Mouse (Mus musculus): ENCODE measurements around the gene Fam163b.
A peak's percentile ranks its signal among the peaks of the same experiment; 100 is the strongest.

Fam163b gene

GRCm38 (mm10) chr2:27135935-27136334 is 6.4 kb downstream of the Fam163b start:
- no peak for DNase-seq (ENCODE audit: low read depth, low spot score)

GRCm38 (mm10) chr2:27128990-27129389 is 13.3 kb downstream of the Fam163b start:
- DNase-seq (ENCODE audit: low read depth, low spot score) = no peak

- peak; percentile 9 for DNase-seq (ENCODE audit: low read depth, low spot score)
Measured at GRCm38 (mm10) chr2:27126496-27126895, 15.8 kb downstream of the Fam163b start.

DNA sequence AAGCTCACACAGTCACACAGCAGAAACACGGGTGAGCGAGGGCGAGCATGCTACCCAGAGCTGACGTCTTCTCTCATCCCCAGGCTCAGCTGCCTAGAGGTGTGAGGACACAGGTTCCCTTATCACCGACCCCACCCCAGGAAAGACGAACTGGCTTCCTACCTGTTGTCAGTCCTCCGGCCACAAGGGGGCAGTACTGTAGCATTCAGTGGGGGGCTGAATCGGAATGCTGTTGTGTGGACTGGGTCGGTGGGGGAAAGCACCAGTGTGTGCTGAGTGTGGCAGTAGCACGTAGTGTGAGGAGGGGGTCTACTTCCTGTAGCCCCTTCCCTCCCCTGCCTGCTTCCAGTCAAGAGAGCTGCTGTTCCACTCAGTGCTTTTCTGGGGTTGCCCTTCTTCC is 16.3 kb downstream of the Fam163b start:
- DNase-seq (ENCODE audit: low read depth, low spot score) = peak; percentile 75

GRCm38 (mm10) chr2:27123121-27123520 is 19.2 kb downstream of the Fam163b start:
- DNase-seq (ENCODE audit: low read depth, low spot score) = no peak

- DNase-seq (ENCODE audit: low read depth, low spot score) = no peak
Measured at GRCm38 (mm10) chr2:27122578-27122977, 19.7 kb downstream of the Fam163b start.

GRCm38 (mm10) chr2:27121626-27122355 is 20.5 kb downstream of the Fam163b start:
- DNase-seq (ENCODE audit: low read depth, low spot score) = no peak

DNA sequence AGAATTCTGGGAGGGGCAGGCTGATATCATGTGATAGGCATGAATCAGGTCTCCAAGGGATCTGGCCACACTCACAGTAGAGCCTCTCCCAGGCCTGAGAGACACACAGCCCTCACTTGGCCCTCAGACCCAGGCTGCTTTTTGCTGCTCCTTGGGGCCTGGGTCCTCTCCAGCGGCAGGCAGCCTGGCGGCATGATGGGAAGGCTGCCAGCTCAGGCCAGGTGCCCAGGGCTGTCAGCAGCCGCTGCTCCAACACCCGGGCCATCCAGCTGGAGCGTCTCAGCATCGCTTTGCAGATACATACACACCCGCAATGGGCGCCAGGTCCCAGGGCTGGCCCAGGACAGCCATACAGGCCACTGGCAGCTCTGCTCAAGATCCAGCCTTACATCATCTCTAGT is 22.1 kb downstream of the Fam163b start:
- DNase-seq (ENCODE audit: low read depth, low spot score) = no peak

DNA sequence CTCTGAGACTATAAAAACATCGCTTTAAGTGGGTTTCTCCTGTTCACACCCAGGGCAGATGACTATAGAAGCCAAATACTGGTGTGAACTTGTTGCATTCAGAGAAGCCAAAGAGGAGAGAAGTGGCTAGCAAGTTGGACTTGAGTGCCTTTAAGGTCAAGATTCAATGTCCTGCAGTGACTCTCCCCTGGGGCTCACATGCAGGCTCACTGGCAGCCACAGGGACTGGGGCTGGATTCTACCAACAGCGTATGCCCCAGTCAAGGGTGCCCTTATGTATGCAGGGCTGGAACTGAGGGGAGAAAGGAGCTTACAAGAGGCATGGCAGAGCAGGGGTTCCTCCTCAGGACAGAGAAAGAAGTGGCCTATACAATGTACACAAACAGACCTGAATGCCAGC is 22.5 kb downstream of the Fam163b start:
- DNase-seq (ENCODE audit: low read depth, low spot score) = no peak

GRCm38 (mm10) chr2:27118452-27118851 is 23.8 kb downstream of the Fam163b start:
- DNase-seq (ENCODE audit: low read depth, low spot score) = no peak

DNA sequence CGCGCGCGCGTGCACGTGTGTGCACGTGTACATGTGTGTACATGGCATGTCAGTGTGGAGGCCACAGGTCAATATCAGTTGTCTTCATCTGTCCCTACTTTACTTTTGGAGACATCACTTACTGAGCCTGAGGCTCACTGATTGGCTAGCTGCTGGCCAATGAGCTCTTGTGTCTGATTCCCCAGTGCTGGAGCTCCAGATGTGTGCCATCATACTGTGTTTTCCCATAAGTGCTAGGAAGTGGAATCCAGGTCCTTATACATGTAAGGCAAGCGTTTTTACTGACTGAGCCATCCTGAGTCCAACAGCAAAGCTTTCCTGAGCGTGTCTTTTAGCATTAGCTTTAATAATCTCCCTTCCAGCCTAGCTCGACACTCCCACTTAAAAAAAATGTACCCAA is 28.1 kb downstream of the Fam163b start:
- no peak for DNase-seq (ENCODE audit: low read depth, low spot score)

GRCm38 (mm10) chr2:27112585-27112984 is 29.7 kb downstream of the Fam163b start:
- DNase-seq (ENCODE audit: low read depth, low spot score) = no peak

DNA sequence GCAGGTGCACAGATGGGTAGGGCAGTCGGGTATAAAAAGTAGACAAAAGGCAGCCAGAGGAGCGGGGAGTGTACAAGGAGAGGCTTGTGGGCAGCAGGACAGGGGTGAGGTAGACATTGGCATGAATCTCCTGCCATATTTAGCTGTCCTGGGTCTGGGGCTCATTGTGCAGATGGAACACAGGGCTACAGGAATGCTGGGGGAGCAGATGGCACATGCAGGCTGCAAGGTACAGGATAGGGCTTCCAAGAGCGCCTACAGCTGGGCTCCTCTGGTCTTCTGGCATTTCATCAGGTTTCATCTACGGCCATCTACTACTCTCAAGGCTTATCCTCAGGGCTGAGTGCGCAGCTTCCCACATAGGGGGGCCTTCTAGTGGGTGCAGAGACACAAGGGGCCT is 33.2 kb downstream of the Fam163b start:
- DNase-seq (ENCODE audit: low read depth, low spot score) = no peak

DNA sequence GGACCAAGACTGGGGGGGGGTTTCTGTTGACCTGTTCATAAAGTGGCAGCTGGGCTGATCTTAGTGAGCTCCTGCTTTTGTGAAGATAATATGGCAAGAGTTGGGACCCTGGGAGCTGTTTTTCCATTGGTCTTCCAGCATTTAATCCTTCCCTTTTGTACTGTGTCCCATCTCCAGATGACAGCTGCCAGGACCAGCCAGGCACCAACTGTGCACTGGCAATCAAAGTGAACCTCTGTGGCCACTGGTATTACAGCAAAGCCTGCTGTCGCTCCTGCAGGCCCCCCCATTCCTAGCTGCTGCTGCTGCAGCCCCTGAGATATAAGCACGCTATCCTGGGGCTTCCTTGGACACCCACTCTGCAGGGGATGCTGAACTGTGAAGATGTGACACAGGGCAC is 34.1 kb downstream of the Fam163b start:
- DNase-seq (ENCODE audit: low read depth, low spot score) = no peak

DNA sequence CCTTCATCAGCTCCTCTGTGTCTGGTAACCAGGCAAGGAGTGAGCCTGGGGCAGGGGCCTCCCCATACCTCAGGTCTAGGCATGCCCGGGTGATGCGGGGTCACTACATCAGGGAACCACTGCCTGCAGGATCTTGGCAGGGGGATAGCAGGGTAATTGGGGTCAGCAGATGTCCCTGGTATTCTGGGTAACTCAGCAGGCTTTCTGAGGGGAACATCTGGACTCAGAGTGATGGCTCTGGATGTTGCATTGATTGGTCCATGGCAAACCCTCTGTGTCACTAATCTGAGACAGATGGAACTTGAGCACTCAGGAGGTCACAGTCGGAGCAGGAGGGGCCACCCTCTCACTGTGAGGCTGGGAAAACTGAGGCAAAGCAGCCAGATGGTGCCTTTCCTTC is 35.5 kb downstream of the Fam163b start:
- no peak for DNase-seq (ENCODE audit: low read depth, low spot score)

DNA sequence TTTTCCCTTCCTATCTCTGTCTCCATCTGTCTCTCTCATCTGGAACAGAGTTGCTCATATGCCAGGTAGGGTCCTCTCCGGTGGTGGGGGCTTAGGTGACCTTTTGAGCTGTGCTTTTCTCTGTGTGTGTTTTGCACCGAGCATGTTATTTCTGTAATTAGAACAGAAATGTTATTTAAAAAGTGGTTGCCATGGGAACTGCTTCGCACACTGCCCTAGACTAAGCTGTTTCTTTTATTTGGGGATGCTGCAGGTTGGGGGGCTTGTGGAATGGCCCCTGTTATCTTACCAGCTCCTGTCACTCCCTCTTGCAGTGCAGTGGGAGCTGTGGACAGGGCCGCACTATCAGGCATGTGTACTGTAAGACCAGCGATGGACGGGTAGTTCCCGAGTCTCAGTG is 38.7 kb downstream of the Fam163b start:
- DNase-seq (ENCODE audit: low read depth, low spot score) = no peak

DNA sequence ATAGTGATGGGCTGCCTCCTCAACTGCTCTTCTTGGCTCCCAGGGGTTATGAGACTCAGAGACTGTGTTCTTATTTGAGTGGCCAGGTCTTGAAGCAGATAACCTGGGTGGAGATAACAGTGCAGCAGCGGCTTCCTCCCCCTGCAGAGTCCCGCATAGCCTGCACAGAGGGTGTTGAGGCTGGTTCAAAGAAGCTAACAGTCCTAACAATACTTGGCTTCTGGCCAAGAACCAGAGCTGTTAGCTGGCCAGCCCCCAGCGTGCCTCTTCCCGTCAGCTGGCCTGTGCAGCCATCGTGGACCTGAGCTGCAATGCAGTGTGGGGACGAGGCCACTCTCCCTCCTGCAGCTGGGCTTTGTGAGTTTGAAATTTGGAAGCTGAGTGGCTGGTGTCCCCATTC is 44.5 kb downstream of the Fam163b start:
- DNase-seq (ENCODE audit: low read depth, low spot score) = no peak

- no peak for DNase-seq (ENCODE audit: low read depth, low spot score)
Measured at GRCm38 (mm10) chr2:27097241-27097656, 45.0 kb downstream of the Fam163b start.

DNA sequence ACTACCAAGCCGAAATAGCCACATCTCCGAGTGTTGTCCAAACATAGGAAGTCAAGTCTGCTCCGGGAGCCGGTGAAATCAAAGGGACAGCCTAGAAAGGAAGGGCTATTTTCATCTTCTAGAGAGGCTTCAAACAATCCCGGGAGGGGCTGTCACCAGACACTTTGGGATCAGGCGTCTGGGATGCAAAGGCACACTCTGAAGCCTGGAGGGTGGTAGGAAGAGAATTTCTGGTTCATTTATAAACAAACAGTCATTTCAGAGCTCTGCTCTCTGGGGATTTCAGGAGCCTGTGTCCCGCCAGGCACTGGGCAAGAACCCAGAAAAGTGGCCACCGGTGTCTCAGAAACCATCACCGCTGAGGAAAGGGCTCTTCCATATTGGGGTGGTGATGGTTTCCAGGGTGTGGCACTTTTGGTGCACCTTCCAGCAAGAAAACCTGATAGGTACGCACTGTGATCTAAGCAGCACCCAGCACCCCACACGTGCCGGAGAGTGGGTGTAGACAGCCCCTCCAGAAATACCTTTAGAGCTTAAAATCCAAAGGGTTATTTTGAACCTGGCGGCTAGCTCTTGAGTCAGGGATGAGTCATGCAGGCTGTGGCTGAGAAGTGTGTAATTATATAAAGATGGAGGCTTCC is 45.8 kb downstream of the Fam163b start:
- DNase-seq (ENCODE audit: low read depth, low spot score) = no peak

DNA sequence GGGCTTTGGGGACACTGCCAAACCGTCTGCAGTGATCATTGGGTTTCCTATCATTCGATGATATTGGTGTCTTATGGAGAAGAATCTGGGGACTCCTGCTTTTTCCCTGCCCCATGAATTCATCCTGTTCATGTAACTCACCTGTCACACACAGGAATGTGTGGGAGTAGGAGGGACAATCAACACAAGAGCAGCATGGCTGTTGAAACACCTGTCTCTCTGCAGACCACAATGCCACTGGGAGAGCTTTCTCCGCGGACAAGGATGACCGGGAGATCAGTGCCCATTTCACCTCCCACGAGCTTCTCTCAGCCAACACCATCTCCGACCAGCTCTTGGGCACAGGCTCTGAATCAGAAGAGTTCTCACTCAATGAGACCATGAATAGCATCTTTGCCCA is 47.1 kb downstream of the Fam163b start:
- no peak for DNase-seq (ENCODE audit: low read depth, low spot score)

GRCm38 (mm10) chr2:27089238-27089637 is 53.1 kb downstream of the Fam163b start:
- DNase-seq (ENCODE audit: low read depth, low spot score) = no peak

- no peak for DNase-seq (ENCODE audit: low read depth, low spot score)
Measured at GRCm38 (mm10) chr2:27088700-27089099, 53.6 kb downstream of the Fam163b start.

GRCm38 (mm10) chr2:27088071-27088644 is 54.1 kb downstream of the Fam163b start:
- DNase-seq (ENCODE audit: low read depth, low spot score) = no peak

Data from R1 (cell line).